Mouse (Mus musculus) lung, postnatal 10 days (tissue): Measurements from ENCODE around the gene Olfr348.

Source experiments
- DNase-seq: peaks from one replicate; pipeline ENCODE4 v3.0.0; 2021

Olfr348 gene

DNA sequence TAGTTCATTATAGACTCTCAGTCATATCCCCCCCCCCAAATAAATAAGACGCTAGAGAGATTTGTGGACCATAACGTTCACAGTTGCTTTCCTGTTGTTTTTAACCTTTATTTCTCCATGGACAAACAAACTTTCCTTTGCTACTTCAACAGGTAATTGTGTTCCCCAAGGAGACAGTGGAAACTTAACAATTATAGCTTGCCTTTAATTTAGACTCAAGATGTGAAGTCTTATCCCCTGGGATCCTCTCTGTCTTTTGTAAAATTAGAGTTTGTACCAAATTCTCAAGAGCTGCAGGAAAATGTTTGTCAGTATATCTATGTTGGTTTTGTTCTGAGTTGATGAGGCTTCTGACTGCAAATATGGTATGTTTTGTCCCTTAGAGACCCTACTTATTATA, at the start of gene Olfr348:
Olfr348 (plus strand) TSS at position 301 of the 400 bp plus-strand sequence.
- DNase-seq: no peak

DNA sequence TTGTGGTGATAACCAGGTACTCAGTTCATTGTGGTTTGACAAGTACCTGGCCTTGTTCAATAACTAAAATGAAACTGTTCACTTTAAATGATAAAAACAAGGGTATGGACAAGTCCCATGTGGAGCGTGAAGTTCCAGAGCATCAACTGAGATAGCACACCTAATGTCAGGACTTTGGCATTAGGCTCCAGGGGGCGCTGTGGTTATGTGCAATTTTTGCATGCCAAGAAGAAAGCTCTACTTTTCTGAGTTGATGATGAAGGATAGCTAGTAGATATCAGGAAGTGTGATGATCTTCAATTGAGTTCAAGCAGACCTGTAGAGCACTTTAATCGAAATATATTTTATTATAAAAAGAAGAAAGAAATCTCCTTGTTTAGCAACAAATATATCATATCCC, 47.9 kb upstream of the Olfr348 start:
- DNase-seq: no peak

DNA sequence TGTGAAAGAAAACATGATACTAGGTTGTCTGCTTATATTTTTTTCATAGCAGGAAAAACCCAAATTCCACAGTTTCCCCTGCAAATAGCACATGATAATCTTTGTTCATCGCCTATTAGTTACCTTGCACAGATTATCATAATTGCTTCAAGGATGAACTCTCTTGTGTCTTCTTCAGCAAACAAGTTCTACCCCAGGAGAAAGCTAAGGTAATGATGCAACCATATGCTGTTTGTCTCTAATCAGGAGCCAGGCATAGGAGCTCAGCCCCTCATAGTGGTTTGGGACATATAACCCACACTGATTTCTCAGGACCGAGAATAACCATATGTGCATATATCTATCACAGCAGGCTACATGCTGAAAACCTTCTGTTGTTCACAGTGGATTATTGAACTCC, 6.2 kb downstream of the Olfr348 start, which contains the start of gene Olfr50:
Olfr50 (plus strand) TSS at position 301 of the 400 bp plus-strand sequence.
- DNase-seq: no peak

DNA sequence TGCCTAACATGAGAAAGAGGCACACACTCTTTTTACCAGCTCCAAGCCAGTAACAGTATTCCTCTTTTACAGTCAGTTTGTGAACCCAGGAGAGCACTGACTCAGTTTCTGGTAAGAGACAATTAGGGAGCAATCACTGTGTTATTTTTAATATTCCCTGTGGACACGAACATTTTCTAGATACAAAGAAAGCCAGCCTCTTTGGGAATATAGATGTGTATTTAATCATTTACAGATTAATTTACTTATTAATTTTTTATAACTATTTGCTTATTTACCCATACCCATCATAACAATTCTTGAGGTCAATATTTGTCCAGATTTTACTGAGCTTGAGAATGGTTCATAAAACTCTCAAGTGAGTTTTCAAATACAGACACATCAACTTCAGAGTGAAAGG, 32.9 kb downstream of the Olfr348 start, which contains the start of gene Olfr3:
Olfr3 (minus strand) TSS at position 101 of the 400 bp plus-strand sequence.
- DNase-seq: no peak
